ENCODE assay signal across 27 mouse cellular contexts in the genomic region with DNA sequence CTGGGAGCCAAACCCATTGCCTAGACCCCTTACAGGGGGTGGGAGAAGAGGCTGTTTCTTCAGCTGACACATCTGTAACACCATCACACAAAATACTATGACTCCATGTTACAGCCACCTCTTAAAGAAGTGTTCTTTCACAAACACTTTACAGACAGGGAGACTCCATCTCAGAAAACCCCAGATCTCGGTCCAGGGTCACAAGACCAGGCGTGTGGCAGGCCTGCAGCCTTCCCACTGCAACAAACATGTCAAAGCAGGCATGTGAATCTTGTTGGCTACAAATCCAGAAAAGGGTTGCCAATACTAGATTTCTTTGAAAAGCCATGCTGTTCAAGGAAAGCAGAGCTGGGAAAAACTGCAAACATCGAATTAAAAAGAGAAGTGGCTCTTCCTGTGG. TPM values are rescaled to one million over a fixed set of nuclear protein-coding genes. Genes with fewer than 3 reads are reported as not detected.
DNase-seq lines count a peak whose midpoint lies in the region; ATAC-seq and TF ChIP-seq lines count a peak whose summit lies in the region.
"Had no signal": no experiment of that assay in that cellular context is flagged by ENCODE, and none has a peak within 500 bp of the region (broad histone marks: within the 10 kb centered on the region; RNA-seq: fewer than 3 reads in every experiment).

No protein-coding gene starts in this region.

- H3K27me3 ChIP-seq in lung, postnatal 0 days (replicated peaks; ENCODE audit: insufficient read depth, low read length), result no peaks in the 10 kb centered on the region
- H3K27me3 ChIP-seq: CH12.LX; embryonic facial prominence, embryonic 13.5 days; embryonic facial prominence, embryonic 15.5 days; forebrain, embryonic 13.5 days; forebrain, embryonic 15.5 days; Patski had no signal

- peaks cover 4% of the 10 kb centered on the region; the same call in 1 of the 2 replicates for H3K36me3 ChIP-seq in lung, postnatal 0 days (ENCODE audit: insufficient read depth, low read length)
- H3K36me3 ChIP-seq: embryonic facial prominence, embryonic 15.5 days had no signal

- DNase-seq in gastrocnemius, adult 2 months, result no peak
- DNase-seq in gastrocnemius, postnatal 36 days, result no peak
- no peak for DNase-seq in lung, postnatal 0 days (ENCODE audit: low spot score)
- no peak for DNase-seq in lung, postnatal 36 days
- DNase-seq in fat pad, adult 2 months (ENCODE audit: extremely low read depth, low read depth, low spot score), result peak; percentile 37
- DNase-seq: adrenal gland, adult 8-10 months; adrenal gland, postnatal 14 days; adrenal gland, postnatal 36 days; B cell, adult 2 months; cerebellum, adult 11-12 months; cerebellum, adult 2 months; cerebellum, adult 9-10 months; cerebellum, postnatal 14 days; cerebellum, postnatal 36 days; embryo, embryonic 11 days; forebrain, postnatal 0 days had no signal

- H3K9ac ChIP-seq in lung, postnatal 0 days (replicated peaks; ENCODE audit: low read depth), result no peak overlapping the region
- H3K9ac ChIP-seq: embryonic facial prominence, embryonic 13.5 days; embryonic facial prominence, embryonic 15.5 days; forebrain, embryonic 13.5 days; forebrain, embryonic 15.5 days; forebrain, postnatal 0 days had no signal

- no peak for TF ChIP-seq CTCF in gastrocnemius, adult 2 months (IDR thresholded peaks at IDR 0.05)
- TF ChIP-seq CTCF in lung, postnatal 0 days (IDR thresholded peaks at IDR 0.05), result no peak

- H3K27ac ChIP-seq in gastrocnemius, adult 2 months, result peak overlapping the region; percentile 2; the same call in 1 of the 2 replicates
- H3K27ac ChIP-seq in lung, postnatal 0 days (ENCODE audit: low read length), result no peak overlapping the region
- H3K27ac ChIP-seq: embryonic facial prominence, embryonic 13.5 days; embryonic facial prominence, embryonic 15.5 days; forebrain, embryonic 13.5 days; forebrain, embryonic 15.5 days had no signal

- H3K4me2 ChIP-seq in lung, postnatal 0 days (replicated peaks; ENCODE audit: low read depth, low read length), result no peak overlapping the region
- H3K4me2 ChIP-seq: embryonic facial prominence, embryonic 13.5 days; embryonic facial prominence, embryonic 15.5 days; forebrain, embryonic 13.5 days; forebrain, embryonic 15.5 days had no signal

- H3K4me3 ChIP-seq in gastrocnemius, adult 2 months, result no peak overlapping the region
- no peak overlapping the region for H3K4me3 ChIP-seq in lung, postnatal 0 days (ENCODE audit: low read depth, low read length)
- H3K4me3 ChIP-seq: embryonic facial prominence, embryonic 13.5 days; embryonic facial prominence, embryonic 15.5 days; erythroblast, embryonic 14.5 days; forebrain, embryonic 13.5 days; forebrain, embryonic 15.5 days had no signal

- H3K9me3 ChIP-seq in lung, postnatal 0 days (ENCODE audit: low read length), result no peaks in the 10 kb centered on the region
- H3K9me3 ChIP-seq: embryonic facial prominence, embryonic 13.5 days; embryonic facial prominence, embryonic 15.5 days; forebrain, embryonic 13.5 days; forebrain, embryonic 15.5 days; G1E had no signal

- WGBS in lung, postnatal 0 days, result 56% methylated on average over 3 of the region's 3 CpGs

- H3K4me1 ChIP-seq in lung, postnatal 0 days (ENCODE audit: insufficient read depth, low read depth, low read length), result no peaks in the 10 kb centered on the region
- H3K4me1 ChIP-seq: forebrain, embryonic 13.5 days; forebrain, embryonic 15.5 days had no signal

- intact Hi-C loops in gastrocnemius, adult 2 months (cut with DNase I), result no loop called here
- intact Hi-C loops in gastrocnemius, postnatal 36 days (cut with DNase I), result no loop called here

- TF ChIP-seq EP300 in lung, postnatal 0 days (IDR thresholded peaks at IDR 0.05), result no peak

- peak; percentile 8; the same call in 1 of the 2 replicates for ATAC-seq in lung, postnatal 0 days
- ATAC-seq: activated CD4-positive, CD25-positive, alpha-beta regulatory T cell, adult 4 months; CD4-positive, CD25-positive, alpha-beta regulatory T cell, adult 4 months; forebrain, embryonic 13.5 days; forebrain, embryonic 15.5 days; forebrain, postnatal 0 days; Patski had no signal

RNA-seq across cellular contexts. Expression of a gene that starts 33.4 kb away (rescaled TPM):
- under 1 TPM in 1 of 2 experiments, not detected in 1; 0.14 TPM for total RNA-seq in gastrocnemius, adult 2 months (2021)
- total RNA-seq in gastrocnemius, postnatal 36 days (2021), result under 1 TPM; 0.10 to 0.15 TPM
- polyA plus RNA-seq in lung, postnatal 0 days (2015; fragmentation: Nextera tagmentation; extraction: Ambion mirVana), result 0.15 and 0.21 TPM in 2 replicates
- total RNA-seq: common myeloid progenitor, adult 5-6 weeks had no signal
- polyA plus RNA-seq: erythroblast, embryonic 14.5 days; G1E had no signal
